Mouse (Mus musculus) kidney, adult 18-20 months (tissue): ENCODE data around the gene Ackr1.
A peak's percentile ranks its signal among the peaks of the same experiment; 100 is the strongest.
"Not testable (repeated sequence)": the region's sequence is repeated elsewhere in the genome, so short reads cannot be mapped to it uniquely, and the experiment has no call there.

Source experiments
- DNase-seq: peaks from one replicate; pipeline ENCODE4 v3.0.0; 2021

Ackr1 gene

DNA sequence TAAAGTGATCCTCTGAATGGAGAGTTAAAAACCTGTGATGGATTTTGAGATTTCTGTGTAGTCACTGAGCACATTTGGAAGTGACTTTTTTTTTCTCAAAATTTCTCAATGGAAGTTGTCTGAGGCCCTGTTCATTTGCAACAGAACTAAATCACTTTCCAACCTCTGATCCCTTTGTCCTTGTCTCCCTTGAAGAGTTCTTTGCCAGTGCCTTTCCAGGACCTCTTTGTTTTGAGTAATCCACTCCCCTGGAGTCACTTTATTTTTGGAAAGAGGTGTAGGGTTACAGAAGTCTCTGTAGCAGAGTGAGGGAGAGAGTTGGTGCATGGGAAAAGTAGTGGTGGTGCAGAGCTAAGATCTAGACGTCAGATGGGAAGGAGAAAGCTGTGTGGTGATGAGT is 15.0 kb upstream of the Ackr1 start:
- DNase-seq = no peak

DNA sequence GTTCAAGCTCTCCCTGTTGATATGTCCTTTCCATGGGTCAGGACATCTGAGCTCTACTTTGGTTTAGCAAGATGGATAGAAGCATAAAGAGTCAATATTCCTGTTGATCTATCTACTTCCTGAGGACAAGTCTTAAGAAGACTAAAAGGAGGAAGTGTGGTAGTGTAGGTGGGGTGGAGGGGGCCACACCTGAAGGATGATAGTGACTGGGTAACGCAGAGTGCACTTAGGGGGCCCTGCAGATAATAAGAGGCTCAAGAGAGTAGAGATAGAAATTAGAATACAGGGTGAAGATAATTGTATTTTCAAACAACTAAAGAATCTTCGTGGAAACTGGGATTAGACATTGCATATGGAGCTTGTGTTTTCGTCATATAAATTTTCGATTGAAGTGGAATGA is 11.6 kb upstream of the Ackr1 start:
- DNase-seq = no peak

DNA sequence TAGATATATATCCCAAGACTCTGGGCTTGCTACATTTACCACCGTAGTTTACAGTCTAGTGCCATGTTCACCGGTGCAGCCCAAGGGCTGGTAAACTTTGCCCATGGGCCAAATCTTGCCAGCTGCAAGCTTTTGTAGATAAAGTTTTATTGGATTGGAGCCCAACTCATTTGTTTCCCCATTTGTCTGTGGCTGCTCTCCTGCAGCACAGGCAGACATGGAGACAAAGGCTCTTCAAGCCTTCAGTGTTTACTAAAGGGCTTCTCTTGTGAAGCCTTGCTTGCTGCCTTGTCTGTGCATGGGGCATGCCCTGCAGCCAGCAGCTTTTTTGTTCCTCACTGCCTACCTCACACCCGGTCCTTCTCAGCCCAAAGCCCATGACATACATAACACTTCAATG is 10.4 kb upstream of the Ackr1 start:
- DNase-seq = no peak

DNA sequence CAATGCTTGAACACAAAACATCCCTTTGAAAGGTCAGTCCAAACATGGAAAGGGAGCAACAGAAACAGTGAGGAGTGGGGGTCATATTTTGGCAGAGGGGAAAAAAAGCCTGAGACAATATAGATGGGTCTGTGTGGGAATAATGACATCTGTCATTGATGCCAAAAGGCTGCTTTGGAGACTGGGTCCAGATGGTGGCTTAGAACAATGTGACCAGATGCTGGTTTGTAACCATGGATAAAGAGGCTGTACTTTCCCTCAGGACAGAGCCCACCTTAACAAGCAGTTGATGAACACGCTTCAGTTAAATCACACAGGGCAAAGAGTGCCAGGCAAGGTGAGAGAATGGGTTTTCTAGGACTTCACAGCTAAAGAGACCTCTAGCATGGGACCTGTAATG is 8.9 kb upstream of the Ackr1 start:
- DNase-seq = no peak

DNA sequence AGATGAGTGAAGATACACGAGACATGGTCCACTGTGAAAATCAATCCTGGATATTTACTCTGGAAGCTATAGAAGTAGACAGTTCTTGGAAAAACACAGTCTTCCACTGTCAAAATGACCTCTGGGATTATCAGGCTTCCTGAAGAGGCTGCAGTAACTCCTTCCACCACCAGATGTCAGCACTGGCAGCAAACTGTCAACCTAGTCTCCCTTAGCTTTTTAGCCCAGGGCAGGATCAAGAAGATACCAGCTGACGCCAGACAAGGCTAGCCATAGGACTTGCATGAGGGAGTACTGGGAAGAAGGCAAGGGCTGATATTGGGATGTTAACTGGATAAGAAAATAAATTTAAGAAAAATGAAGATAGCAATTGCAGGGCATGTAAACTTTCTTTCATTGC is 6.0 kb upstream of the Ackr1 start:
- peak; percentile 63 for DNase-seq

DNA sequence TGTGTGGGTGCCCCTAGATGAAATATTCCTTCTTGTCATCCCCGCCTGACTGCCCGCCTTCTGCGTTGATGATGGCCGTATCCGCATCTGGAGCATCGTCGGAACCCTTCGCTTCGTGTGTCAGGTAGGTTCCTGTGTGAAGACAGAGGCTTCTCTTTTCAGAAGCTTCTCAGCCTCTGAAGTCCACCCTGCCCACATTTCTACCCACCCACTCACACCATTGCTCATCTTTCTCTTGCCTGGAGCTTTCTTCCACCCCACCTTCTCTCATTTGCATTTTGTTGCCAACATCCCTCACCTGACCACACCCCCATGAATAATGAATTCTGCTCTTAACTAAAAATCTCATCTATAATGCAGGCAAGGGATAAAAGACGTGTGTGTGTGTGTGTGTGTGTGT is 3.5 kb upstream of the Ackr1 start:
- no peak for DNase-seq

DNA sequence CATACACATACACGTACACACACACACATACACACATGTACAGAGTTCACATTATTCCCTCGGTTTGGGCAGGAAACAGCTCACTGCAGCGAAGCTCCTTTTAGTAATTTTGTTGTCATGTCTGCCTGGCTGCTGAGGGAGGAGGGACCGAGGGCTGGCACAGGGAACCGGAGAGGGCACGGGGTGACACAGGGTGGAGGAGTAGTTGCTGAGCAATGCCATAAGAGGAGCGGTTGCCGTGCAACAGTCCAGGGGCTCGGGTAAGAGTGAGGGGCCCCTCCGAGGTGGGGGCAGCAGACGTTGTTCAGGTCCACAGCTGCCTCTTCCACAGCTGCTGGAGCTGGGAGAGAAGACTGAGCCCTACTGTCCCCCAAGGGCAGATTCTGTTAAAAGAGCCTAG is 2.4 kb upstream of the Ackr1 start:
- DNase-seq = no peak

DNA sequence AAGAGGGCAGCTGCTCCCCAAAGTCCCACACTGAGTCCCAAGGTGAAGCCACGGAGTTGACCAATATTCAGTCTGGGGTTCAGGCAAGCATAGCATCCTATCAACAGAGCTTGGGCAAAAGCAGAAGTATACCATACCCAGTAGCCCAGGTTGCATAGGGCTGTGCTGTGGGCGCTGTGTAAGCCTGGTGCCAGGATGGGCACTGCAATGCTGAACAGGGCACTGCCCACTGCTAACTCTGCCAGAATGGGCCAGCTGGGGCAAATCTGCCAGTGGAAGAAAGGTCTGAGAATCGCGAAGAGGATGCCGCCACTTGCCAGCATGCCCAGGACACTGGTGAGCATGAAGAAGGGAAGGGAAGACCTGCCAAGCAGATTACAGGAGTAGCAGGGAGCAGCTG is 1.1 kb downstream of the Ackr1 start:
- DNase-seq = no peak

DNA sequence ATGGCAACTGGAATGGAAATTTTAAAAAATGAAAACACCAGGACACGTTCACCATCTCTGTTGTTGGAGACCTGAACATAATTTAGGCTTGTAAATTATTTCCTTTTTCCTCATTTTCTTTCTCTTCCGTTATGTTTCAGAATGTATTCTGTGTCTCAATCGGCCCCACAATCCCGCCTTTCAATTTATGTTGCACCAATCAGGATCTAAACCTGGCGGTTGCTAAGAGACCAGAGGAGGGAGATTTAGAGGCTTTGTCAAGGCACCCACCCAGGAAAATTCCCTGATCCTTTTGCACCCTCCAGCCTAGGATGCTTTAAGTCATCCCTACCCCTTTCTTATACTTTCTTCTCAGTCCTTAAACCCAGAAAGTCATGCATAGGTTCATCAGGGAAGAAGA is 3.8 kb downstream of the Ackr1 start:
- DNase-seq = no peak

DNA sequence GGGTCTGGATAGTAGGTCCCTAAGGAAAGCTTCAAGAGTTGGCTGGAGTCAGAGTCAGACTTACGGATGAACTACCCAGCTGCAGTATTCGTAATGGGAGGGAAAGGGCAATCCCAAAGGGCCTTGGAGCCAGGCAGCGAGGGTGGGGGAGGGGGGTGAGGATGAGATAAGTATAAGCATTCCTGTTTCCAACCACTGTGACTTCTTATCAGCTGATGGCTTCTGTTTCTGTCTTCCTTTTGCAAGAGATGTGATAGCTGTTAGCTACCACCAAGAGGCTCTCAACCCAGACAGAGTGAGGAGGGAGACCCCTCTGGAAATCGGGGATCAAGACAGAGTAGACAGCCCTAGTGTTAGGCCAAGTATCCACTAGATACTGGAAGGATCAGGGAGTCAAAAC is 4.4 kb downstream of the Ackr1 start:
- DNase-seq = no peak

DNA sequence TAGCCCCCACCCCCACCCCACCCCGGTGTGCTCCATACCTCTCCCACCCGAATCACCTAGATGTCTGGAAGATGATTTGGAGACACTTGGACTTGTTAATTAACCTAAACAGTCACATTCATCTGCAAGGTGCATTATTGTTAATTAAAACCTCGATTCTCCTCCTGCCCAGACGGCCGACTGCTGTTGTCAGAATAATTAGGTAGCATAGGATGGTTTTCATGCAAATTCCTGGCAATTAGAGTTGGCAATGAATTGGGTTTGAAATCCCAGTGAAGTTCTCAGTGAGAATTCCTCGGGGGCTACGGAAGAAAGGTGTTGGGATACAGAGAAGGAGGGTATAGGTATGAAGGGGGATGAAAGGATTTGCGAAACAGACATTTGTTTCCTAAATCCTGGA is 5.1 kb downstream of the Ackr1 start:
- DNase-seq = no peak

DNA sequence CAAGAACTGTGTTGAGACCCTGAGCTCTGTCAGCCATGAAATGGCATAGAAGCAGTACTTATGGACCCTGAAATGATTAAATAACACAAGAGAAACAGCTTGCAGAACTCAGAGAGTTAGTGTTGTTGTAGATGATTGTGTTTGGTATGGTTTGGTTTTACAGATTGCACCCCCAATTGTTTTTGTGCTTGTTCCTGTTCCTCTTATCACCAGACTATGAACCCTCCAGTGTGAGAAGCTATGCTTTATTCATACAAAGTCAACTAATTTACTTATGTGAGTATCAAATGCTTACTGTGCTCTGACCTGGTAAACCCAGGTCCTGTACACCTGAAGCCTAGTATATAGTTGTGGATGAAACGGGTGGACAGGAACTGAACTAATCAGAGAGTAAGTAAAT is 7.0 kb downstream of the Ackr1 start:
- no peak for DNase-seq

DNA sequence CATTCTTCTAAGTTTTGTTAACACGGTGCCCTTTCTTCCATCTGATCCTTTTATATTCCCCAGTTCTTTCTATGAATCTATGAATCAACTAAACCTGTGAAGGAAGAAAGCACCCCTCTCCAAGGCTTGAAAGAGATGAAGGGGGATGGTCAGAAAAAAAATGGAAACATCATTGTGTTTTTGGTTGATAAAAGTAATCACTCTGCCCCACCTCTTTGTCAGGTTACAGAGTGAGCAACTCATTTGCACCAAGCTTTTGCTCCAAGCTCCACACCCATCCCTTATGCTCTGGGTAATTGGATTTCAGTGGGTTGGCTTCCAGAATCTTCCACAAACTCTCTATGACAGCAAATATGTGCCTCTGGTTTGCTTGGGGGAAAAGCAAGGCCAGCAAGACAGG is 8.2 kb downstream of the Ackr1 start:
- no peak for DNase-seq

DNA sequence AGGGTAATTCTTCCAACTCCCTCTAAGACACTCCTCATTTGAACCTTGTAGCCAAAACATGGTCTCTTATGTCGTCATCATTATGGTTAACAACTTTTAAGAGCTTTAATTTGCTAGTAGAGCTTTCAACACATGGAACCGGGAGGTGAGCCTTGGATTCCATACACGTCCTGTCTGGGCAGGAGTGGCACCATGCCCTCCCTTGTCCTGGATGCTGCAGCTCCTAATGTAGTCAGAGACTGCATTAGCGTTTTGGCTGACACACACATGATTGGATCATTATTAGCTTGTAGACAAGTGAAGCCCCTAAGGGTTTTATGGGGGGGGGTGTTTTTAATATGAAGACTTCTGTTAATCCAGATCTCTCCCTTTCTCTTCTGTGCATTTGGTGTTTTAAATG is 8.6 kb downstream of the Ackr1 start:
- no peak for DNase-seq

DNA sequence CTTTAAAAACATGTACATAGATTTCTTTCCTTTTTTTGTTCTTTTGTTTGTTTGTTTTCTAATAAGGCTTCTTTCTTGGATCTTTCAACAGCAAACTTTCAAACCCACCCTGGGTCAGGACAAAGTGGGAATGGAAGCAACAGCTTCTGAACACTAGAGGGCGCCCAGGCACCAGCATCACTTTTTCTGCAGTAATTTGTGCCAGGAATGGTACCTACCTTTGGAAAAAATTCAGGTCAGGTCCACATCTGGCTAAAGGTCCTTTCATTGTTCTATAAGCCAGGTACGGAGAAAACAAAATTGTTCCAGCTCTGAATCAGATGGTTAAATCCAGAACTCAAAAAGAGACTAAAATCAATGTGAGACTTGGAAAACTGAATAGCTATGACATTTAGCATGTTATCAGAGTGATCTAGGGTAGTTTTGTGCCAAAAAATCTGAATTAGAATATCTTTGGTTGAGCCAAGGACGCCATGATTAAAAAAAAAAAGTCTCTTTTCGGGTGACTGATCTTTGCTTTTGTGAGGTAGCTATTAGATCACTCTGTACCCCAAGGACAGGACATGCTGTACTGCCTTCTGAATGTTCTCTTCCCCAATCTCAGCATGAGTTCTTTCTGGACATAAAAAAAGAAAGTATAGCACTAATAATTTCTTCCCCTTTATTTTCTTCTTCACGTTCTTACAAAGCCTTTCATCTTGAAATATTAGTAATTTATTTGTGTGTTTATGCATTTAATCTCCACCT is 9.5 kb downstream of the Ackr1 start:
- DNase-seq = no peak

DNA sequence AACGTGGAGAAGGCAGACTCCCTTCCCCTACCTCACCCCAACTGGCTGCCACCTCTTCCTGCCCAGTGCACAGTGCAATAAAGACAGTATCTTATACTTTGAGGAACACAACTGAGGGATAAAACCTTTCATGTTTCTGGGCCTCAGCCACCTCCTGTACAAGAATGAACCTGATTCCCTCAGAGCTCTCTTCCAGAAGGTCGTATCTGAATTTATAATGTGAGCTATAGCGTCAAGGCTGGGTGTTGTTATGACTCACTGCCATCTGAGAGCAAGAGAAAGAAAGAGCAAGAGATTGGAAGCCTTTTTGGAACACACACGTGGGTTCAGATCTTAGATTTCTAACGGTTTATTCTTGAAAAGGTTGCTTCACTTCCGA is 11.3 kb downstream of the Ackr1 start:
- DNase-seq = no peak

DNA sequence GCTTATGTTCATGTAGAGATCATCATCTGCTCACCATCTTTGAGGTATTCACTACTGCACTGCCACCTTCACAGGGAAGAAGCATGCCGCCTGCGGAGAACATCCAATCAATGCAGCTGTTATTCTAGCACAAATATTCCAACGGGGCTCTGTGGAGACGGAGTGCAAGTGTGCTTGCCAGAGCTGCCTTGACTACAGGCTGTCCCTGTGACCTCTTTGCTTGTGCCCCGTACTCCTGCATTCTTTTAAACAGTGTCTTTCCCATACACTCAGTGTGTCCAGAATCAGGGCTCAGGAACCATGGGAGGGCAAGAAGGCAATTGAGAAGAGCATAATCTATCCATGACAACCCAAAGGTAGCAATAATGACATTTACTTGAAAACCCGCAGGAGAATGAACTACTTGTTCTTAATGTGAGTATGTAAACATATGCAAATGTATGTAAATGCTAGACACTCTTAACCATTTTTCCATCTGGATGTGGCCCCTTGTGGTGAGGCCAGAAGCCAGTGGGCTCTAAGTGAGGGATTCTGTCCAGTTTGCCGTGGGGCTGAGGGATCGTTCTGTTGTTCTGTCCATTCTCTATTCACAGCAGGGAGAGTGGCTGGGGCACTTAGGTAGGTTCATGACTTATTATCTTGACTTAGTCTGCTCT is 11.8 kb downstream of the Ackr1 start:
- DNase-seq = no peak

DNA sequence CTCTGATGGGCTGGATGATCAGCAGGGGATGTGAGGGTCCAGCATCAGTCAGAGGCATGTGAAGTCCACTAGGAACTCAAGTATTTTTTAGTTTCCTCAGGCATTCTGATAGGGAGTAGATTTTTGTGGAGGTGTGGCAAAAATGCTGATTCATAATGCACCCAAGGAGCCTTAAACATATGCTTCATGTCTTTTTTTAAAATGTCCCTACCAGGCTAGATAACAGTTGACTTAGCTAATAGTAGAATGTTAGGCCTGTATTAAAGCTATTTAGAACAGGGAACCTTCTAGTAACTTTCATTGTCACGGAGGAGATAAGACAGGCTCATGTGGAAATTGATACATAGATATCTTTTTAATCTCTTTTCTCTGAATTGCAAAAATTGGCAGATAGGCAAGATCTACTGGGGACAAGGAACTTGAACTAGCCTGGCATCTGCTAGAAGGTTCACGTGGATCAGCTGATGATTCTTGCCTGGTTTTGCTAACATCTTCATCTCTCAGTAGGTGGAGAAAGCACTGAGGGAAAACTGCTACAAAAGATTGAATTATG is 15.5 kb downstream of the Ackr1 start:
- DNase-seq = no peak

DNA sequence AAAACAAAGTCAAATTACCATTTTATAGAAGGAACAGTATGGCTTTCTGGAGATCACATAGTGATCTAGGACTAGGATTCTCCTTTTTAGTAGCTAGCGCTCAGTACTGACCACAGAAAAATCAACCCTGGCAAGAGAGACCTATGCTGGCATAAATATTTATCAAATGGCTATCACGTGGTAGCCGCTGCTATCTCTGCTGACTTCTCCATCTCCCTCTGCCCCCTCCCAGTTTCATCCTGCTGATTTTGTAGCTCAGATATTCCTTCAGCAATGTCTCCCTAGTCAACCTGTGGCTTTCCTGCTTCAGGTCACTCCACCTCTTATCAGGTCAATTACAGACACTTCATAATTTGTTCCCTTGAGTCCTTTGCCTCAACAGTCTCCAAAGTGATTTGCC is 17.8 kb downstream of the Ackr1 start:
- no peak for DNase-seq

DNA sequence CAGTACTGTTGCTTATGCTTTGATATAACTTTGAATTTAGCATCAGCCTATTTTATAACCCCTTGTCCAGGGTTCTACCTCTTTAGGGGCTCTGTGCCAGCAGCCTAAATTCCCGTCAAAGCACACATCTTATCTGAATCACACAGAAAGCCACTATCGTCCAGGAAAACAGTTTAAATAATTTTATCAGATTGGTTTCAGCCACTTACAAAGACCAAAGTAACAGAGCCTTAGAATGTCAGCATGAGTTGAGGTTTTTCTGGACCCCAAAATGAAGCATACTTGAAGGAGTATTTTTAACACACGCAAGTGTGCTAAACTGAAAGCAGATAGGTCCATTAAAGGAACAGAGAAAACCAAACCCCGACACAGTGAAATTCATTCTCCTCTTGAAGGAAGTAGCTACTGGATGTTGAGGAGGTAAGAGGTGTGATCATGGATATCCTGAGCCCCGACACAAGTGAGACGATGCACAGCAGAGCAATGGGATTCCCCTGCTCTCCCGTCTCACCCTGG is 20.0 kb downstream of the Ackr1 start:
- not testable (repeated sequence) for DNase-seq

DNA sequence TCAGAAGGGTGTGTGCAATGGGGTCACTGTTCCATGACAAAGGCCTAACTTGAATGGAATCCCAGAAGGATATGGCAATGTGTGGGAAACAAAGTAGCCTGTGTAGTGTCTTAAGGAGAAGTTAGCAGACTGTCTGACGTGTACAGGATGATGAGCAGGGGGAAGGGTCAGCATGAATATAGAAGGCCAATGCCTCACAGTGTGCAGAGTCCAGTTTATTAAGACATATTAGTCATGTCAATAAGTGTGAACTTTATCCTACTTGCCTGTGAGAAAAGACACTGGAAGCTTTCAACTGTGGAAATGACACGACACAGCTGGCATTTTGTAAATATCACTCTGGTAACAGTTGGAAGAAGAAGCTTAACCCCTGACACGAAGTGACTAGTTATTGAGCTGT is 30.8 kb downstream of the Ackr1 start:
- DNase-seq = not testable (repeated sequence)
